Mouse (Mus musculus): Measurements from ENCODE around the gene Nubp2.

The Nubp2 gene

DNA sequence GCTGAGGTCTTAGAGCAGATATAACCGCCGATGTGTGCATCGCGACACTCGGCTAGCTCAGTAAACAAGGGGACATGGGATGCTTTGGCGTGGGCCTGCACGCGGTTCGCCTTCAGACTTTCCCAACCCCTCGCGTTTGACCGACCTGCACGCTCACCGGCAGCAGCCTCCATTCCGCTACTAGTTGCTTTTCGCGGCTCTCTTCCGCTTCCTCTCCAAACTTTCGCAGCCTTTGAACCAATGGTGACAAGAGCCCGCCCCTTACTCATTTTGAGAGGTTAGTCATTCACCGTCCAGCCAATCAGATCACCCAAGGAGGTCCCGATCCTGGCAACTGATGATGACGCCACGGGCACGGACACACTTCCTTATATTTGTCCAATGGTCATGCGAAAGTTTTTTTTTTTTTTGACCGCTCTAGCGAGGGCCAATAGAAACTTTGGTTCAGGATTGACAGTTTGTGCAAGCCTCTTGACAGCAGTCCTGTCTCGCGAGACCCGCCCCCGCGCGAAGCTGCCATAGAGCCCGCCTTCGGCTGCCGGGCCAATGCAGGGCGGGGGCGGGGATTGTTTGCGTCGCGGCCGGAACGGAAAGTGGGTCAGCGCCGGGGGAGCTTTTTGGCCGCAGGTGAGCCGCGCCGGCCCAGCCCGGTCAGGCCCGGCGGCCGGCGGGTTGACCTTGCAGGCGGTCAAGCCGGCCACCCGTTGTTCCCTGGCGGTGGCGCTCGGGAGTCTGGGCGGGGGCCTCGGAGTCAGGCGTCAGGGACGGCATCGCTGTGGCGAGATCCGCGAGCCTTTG, at the start of gene Nubp2, which contains the start of gene Spsb3:
Gene Nubp2 (minus strand): TSS at position 216 of the 798 bp plus-strand sequence.
Gene Spsb3 (plus strand): TSS at position 510 of the 798 bp plus-strand sequence.
- DNase-seq, result peak; percentile 99 to 100

DNA sequence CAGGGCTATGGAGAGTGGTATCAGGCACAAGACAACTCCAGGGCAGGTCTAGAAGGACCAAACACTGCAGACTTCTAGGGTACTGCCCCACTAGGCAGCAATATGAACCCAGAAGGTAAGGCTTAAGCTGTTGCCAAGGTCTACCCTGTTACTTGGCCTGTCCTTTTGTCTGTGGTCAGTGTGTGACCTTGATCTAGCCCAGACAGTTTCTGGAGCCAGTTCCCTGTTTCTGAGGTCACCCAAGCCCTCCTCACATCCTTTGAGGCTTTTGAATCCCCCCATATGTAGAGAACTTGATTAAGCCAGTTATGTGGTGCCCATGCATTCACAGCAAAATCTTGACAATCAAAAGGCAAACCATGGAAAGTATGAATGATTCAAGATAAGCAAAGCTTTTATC, 49.5 kb upstream of the Nubp2 start:
- DNase-seq, result no peak

DNA sequence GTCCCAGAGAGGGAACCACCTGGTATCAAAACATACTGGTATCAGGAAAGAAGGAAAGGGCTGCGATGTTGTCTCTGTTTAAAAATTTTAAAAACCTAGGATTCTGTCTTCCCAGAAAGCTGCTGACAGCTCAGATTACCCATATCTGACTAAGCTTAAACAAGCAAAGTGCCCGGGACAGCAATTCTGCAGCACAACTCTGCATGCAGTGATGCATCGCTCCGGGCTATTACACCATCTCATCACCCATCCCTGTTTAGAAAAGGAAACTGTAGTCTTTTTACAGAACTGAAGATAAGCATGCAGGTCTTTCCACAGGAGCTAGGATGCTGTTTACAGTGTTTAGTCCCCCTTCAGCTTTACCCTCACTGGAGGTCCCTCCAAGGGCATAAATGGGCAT, 48.8 kb upstream of the Nubp2 start:
- no peak for DNase-seq

- no peak for DNase-seq
Observed at GRCm38 (mm10) chr17:24933163-24933562, 47.0 kb upstream of the Nubp2 start.

DNA sequence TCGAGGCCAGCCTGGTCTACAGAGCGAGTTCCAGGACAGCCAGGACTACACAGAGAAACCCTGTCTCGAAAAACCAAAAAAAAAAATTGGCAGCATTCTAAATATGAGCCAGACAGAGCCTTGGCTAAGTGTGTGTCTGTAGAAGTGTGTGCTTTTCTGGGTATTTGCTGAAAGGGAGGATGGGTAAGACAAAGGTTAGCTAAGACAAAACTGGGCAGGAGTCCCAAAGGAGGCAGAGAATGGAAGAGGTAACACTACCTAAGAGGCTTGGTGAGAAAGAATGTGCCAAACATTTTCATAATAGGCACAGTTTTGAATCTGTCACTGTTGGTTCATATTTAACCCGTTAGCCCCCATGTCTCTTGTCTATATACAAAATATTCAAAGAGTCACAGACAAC, 46.3 kb upstream of the Nubp2 start:
- peak; percentile 33 to 52 for DNase-seq

- no peak for DNase-seq
Observed at GRCm38 (mm10) chr17:24929506-24929905, 43.4 kb upstream of the Nubp2 start.

DNA sequence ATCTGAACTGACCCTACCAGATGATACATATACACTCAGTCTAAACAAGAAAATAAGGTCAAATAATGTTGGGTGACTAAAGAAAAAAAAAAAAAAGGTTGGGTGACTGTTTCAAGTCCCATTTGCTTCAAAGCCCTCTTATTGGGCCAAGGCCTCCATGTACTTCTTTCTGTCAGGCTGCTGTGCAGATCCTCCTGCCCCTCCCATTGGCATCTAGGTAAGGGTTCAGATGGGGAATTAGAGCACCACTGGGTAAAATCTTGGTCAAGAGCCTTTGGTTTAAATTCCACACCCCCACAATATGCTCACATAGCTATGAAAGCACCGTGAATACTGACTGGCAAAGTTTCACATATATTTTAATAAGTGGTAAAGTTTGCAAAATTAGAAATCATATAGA, 37.1 kb upstream of the Nubp2 start:
- no peak for DNase-seq

GRCm38 (mm10) chr17:24913984-24914383, 27.8 kb upstream of the Nubp2 start:
- no peak for DNase-seq

- no peak for DNase-seq
Observed at GRCm38 (mm10) chr17:24907591-24907990, 21.4 kb upstream of the Nubp2 start.

DNA sequence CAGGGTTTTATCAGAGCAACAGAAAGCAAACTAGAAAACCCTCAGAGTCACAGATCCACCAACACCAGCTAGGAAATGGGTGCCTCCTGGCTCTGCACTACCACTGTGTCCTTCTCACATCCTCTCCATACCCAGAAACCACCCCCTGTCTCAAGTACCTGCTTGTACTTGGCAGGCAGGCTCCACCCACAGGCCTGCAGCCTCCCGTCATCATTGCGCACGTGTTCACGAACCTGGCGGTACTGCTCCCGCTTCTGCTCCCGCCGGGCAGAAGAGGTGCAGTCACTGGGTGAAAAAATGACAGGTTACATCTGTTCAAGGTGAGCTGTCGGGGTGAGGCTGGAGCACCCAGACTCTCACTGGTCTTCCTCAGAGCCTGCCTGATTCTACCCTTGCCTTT, 17.6 kb upstream of the Nubp2 start:
- DNase-seq, result no peak

DNA sequence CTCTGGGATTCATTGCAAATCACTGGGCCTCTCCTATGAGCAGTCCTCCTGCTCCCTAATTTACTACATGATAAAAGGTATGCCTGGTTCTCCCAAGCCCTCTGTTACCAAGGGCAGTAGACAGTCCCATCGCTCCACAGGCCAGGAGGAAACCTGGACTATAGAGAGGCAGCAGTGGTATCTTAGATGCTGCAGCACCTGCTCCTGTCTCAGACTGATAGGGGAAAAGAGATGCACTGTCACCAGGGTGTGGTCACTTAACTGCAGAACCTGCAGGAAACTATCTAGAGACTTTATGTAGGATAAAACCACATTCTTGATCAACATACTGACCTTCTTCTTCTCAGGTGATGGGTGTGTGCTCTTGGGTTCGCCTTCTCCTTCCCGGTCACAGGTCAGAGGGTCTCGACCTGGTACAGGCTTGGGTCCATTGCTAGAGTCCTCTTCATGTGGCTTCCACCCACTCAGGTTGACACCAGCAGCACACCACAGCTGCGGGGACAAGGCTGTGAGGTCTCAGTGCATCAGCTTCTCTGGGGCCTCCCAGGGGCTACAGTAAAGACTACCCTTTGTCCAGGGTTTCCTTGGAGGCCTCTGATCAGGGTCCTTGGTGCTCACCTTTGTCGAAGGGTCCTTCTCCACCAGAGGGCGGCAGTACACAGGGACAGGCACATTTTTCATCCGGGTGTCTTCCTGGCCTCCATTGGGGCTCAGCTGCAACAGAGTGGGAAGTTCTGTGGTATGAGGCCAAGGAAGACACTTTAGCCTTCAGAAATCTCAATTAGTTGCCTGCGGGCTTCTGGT, 16.7 kb upstream of the Nubp2 start:
- DNase-seq, result peak; percentile 46 to 82

- no peak for DNase-seq
Observed at GRCm38 (mm10) chr17:24902124-24902523, 16.0 kb upstream of the Nubp2 start.

DNA sequence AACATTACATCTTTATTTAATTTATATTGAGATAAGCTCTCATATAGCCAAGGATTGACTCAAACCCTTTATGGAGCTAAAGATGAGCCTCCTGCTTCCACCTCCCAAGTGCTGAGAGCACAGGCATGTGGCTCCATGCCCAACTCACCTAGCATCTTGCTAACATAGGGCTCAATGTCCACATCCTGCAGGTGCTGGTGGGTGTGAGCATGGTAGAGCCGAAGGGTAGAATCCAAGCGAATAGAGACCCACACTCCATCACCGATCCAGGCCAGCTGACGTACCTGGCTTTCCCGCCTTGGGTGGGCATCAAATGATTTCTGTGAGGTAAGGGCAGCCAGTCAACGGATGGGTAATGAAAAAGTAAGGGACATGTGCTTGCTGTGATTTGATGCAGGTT, 13.9 kb upstream of the Nubp2 start:
- no peak for DNase-seq

DNA sequence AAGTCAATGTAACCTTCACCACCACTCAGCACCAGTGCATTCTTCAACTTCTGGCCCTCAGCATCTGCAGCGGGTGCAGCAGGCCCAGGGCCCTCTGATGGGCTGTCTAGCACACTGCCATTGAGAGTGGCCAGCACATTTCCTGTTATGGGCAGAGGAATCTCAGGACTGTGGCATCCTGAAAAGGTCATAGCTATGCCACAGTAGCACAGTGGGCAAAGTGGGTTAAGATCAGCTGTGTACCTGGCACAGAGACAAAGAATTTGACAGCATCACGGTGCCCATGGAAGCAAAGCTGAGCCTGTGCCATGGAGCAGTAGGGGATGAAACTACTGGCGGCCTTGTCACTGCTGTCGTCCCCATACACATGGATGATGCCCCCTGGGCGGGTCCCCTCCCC, 13.0 kb upstream of the Nubp2 start:
- DNase-seq, result no peak

DNA sequence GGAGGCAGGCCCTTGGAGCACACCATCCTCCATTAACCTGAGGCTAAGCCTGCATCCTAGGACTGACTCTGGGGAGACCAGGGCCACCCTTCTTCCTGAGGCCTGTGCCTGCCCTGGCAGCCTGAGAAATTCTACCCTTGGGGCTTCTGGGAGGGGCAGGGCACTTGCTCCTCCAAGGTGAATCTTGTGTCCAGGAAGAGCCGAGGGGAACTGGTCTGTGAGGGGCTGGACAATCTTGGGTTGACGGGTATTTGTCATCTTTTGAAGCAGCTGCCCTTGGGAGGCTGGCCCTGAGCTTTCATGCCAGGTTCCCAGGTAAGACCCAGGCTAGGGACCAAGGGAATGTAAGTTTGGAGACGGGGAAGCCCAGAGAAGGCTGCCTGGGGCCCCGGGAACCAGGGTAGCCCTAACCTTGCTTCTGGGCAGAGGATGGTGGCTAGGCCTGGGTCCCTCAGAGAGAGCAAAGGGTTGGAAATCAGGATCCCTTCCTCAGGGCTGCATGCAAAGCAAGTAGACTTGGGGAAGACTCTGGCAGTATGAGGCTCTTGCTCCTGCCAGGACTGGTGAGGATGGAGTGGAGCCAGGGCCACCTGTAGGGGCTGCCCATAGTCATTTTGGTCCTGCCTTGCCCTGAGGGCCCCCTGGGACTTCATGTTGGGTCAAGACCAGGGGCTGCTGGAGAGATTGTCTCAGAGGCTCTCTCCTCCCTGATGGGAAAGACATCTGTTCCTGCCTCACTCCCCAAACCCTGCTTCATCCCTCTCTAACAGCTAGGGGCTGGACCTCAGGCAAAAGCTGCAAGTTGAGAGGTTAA, 12.1 kb upstream of the Nubp2 start:
- no peak for DNase-seq

DNA sequence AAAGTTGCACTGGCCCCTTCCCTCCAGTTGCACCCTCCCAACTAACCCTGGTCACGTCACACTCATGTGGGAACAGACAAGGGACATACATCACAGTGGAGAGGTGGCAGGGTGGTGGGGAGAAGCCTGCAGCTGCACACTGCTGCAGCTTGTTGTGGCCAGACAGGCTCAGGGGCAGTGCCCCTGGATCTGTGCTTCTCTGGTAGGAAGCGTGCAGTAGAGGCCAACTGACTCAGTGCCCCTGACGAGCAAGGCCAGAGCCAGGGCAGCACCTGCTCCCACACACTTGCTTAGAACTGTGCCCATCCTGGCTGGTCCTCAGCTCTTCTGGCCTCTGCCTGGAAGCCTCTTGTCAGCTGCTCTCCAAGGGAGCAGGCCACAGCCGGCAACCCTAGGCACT, 11.5 kb upstream of the Nubp2 start:
- DNase-seq, result no peak

DNA sequence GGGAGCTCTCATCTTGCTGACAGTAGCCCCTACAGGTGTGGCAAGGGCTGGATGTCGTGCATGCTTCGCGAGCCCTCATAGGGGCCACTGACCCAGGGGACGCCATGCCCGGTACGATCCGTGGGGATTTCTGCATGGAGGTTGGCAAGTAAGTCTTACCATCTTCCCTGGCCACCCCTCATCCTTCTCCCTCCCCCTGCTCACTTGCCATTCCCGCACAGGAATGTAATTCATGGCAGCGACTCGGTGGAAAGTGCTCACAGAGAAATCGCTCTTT, 10.8 kb upstream of the Nubp2 start:
- no peak for DNase-seq

GRCm38 (mm10) chr17:24896241-24896992, 10.3 kb upstream of the Nubp2 start, which contains the start of gene Nme3:
Nme3 (plus strand) TSS chr17:24896500.
- peak; percentile 85 to 93 for DNase-seq

- no peak for DNase-seq
Observed at GRCm38 (mm10) chr17:24895571-24896240, 9.6 kb upstream of the Nubp2 start.

DNA sequence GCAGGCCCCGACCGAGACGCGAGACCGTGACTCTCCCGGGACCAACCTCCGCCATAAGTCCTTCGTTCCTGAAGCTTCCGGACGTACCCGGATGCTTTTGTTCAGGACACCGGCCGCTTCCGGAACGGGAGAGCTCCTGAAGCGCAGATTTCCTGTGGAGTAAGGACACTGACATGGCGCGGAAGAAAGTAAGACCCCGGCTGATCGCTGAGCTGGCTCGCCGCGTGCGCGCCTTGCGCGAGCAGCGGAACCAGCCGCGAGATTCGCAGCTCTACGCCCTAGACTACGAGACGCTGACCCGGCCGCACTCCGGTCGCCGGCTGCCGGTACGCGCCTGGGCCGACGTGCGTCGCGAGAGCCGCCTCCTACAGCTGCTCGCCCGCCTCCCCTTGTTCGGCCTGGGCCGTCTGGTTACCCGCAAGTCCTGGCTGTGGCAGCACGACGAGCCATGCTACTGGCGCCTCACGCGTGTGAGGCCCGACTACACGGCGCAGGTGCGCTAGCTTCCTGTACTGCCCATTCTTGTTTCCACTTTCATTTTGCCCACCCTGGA, 8.9 kb upstream of the Nubp2 start, which contains the start of the genes Eme2 and Mrps34:
Gene Eme2 (minus strand): TSS at position 93 of the 553 bp plus-strand sequence.
Gene Mrps34 (plus strand): TSS at position 122 of the 553 bp plus-strand sequence.
- peak; percentile 88 to 90 for DNase-seq

Measured in kidney, postnatal 36 days (tissue).